Mouse (Mus musculus): Measurements from ENCODE around the gene Ifrd1. TPM values are rescaled to one million over a fixed set of nuclear protein-coding genes. Genes with fewer than 3 reads are reported as not detected.

Ifrd1 gene
- polyA plus RNA-seq, 1 experiment from 2014 or later, result 171 TPM

- Histone ChIP-seq H3K9ac (ENCODE audit: low read length) (no peak overlapping the region), H3K27ac (ENCODE audit: low read depth, low read length) (no peak overlapping the region), H3K4me2 (ENCODE audit: low read depth) (no peak overlapping the region), H3K9me3 (ENCODE audit: control insufficient read depth, low read length) (no peaks in the 10 kb centered on the region), H3K27me3 (ENCODE audit: control insufficient read depth, insufficient read depth, low read length) (no peaks in the 10 kb centered on the region), H3K36me3 (ENCODE audit: control insufficient read depth, insufficient read depth, low read length) (no peaks in the 10 kb centered on the region), H3K4me1 (ENCODE audit: control insufficient read depth, insufficient read depth, low read length) (peaks cover 14% of the 10 kb centered on the region), H3K4me3 (ENCODE audit: low read depth, low read length) (no peak overlapping the region)
- ATAC-seq (ENCODE audit: insufficient read depth, low FRiP score, low TSS enrichment) (no peak), DNase-seq (ENCODE audit: low spot score) (no peak)
- 94% methylated on average over 9 of the region's 9 CpGs for WGBS
Observed at GRCm38 (mm10) chr12:40224171-40224880, 24.0 kb downstream of the Ifrd1 start.

- Histone ChIP-seq H3K27me3 (ENCODE audit: control insufficient read depth, insufficient read depth, low read length) (no peaks in the 10 kb centered on the region), H3K9me3 (ENCODE audit: control insufficient read depth, low read length) (no peaks in the 10 kb centered on the region), H3K4me2 (ENCODE audit: low read depth) (peak overlapping the region; percentile 40), H3K27ac (ENCODE audit: low read depth, low read length) (no peak overlapping the region), H3K4me3 (ENCODE audit: low read depth, low read length) (peak overlapping the region; percentile 94), H3K4me1 (ENCODE audit: control insufficient read depth, insufficient read depth, low read length) (peaks cover 14% of the 10 kb centered on the region), H3K36me3 (ENCODE audit: control insufficient read depth, insufficient read depth, low read length) (no peaks in the 10 kb centered on the region), H3K9ac (ENCODE audit: low read length) (peak overlapping the region; percentile 20)
- 58% methylated on average over 10 of the region's 10 CpGs for WGBS
- DNase-seq (ENCODE audit: low spot score) (no peak), ATAC-seq (ENCODE audit: insufficient read depth, low FRiP score, low TSS enrichment) (no peak)
Observed at GRCm38 (mm10) chr12:40223676-40224075, 24.6 kb downstream of the Ifrd1 start.

- no peaks in the 10 kb centered on the region for H3K9me3 ChIP-seq (ENCODE audit: control insufficient read depth, low read length)
- H3K4me3 ChIP-seq (ENCODE audit: low read depth, low read length), result peak overlapping the region; percentile 94
- DNase-seq (ENCODE audit: low spot score) (peak; percentile 99), ATAC-seq (ENCODE audit: insufficient read depth, low FRiP score, low TSS enrichment) (peak; percentile 98)
- under 1% methylated on average over 45 of the region's 47 CpGs for WGBS
- H3K36me3 ChIP-seq (ENCODE audit: control insufficient read depth, insufficient read depth, low read length), result no peaks in the 10 kb centered on the region
- no peaks in the 10 kb centered on the region for H3K27me3 ChIP-seq (ENCODE audit: control insufficient read depth, insufficient read depth, low read length)
- H3K4me1 ChIP-seq (ENCODE audit: control insufficient read depth, insufficient read depth, low read length), result peaks cover 14% of the 10 kb centered on the region
- peak overlapping the region; percentile 87 for H3K27ac ChIP-seq (ENCODE audit: low read depth, low read length)
- H3K4me2 ChIP-seq (ENCODE audit: low read depth), result peak overlapping the region; percentile 58
- peak overlapping the region; percentile 89 for H3K9ac ChIP-seq (ENCODE audit: low read length)
Observed at GRCm38 (mm10) chr12:40223082-40223619, 25.2 kb downstream of the Ifrd1 start.

- WGBS, result under 1% methylated on average over 78 of the region's 81 CpGs
- H3K4me1 ChIP-seq (ENCODE audit: control insufficient read depth, insufficient read depth, low read length), result peaks cover 14% of the 10 kb centered on the region
- no peaks in the 10 kb centered on the region for H3K36me3 ChIP-seq (ENCODE audit: control insufficient read depth, insufficient read depth, low read length)
- DNase-seq (ENCODE audit: low spot score), result peak; percentile 95
- H3K27ac ChIP-seq (ENCODE audit: low read depth, low read length), result peak overlapping the region; percentile 87
- H3K9me3 ChIP-seq (ENCODE audit: control insufficient read depth, low read length), result no peaks in the 10 kb centered on the region
- H3K27me3 ChIP-seq (ENCODE audit: control insufficient read depth, insufficient read depth, low read length), result no peaks in the 10 kb centered on the region
- H3K4me3 ChIP-seq (ENCODE audit: low read depth, low read length), result peak overlapping the region; percentile 94
- H3K4me2 ChIP-seq (ENCODE audit: low read depth), result peak overlapping the region; percentile 58
- peak overlapping the region; percentile 89 for H3K9ac ChIP-seq (ENCODE audit: low read length)
- ATAC-seq (ENCODE audit: insufficient read depth, low FRiP score, low TSS enrichment), result peak; percentile 94
Observed at GRCm38 (mm10) chr12:40222251-40223081, 25.8 kb downstream of the Ifrd1 start.

GRCm38 (mm10) chr12:40221611-40222010 is 26.7 kb downstream of the Ifrd1 start:
- peak overlapping the region; percentile 87; the same call in 1 of the 2 replicates for H3K27ac ChIP-seq (ENCODE audit: low read depth, low read length)
- DNase-seq (ENCODE audit: low spot score), result no peak
- H3K4me1 ChIP-seq (ENCODE audit: control insufficient read depth, insufficient read depth, low read length), result peaks cover 14% of the 10 kb centered on the region
- H3K4me3 ChIP-seq (ENCODE audit: low read depth, low read length), result peak overlapping the region; percentile 94
- no peaks in the 10 kb centered on the region for H3K36me3 ChIP-seq (ENCODE audit: control insufficient read depth, insufficient read depth, low read length)
- 21% methylated on average over 5 of the region's 5 CpGs for WGBS
- no peaks in the 10 kb centered on the region for H3K27me3 ChIP-seq (ENCODE audit: control insufficient read depth, insufficient read depth, low read length)
- H3K9me3 ChIP-seq (ENCODE audit: control insufficient read depth, low read length), result no peaks in the 10 kb centered on the region
- no peak for ATAC-seq (ENCODE audit: insufficient read depth, low FRiP score, low TSS enrichment)
- H3K4me2 ChIP-seq (ENCODE audit: low read depth), result peak overlapping the region; percentile 48
- peak overlapping the region; percentile 89 for H3K9ac ChIP-seq (ENCODE audit: low read length)

- Histone ChIP-seq H3K9me3 (ENCODE audit: control insufficient read depth, low read length) (no peaks in the 10 kb centered on the region), H3K27ac (ENCODE audit: low read depth, low read length) (no peak overlapping the region), H3K9ac (ENCODE audit: low read length) (no peak overlapping the region), H3K4me2 (ENCODE audit: low read depth) (peak overlapping the region; percentile 48), H3K4me1 (ENCODE audit: control insufficient read depth, insufficient read depth, low read length) (peaks cover 14% of the 10 kb centered on the region), H3K4me3 (ENCODE audit: low read depth, low read length) (peak overlapping the region; percentile 94), H3K27me3 (ENCODE audit: control insufficient read depth, insufficient read depth, low read length) (no peaks in the 10 kb centered on the region), H3K36me3 (ENCODE audit: control insufficient read depth, insufficient read depth, low read length) (peaks cover 2% of the 10 kb centered on the region; the same call in 1 of the 2 replicates)
- DNase-seq (ENCODE audit: low spot score), result no peak
- WGBS, result 41% methylated on average over 3 of the region's 3 CpGs
- no peak for ATAC-seq (ENCODE audit: insufficient read depth, low FRiP score, low TSS enrichment)
Observed at GRCm38 (mm10) chr12:40220896-40221295, 27.4 kb downstream of the Ifrd1 start.

GRCm38 (mm10) chr12:40220001-40220570 is 28.2 kb downstream of the Ifrd1 start:
- no peak overlapping the region for H3K9ac ChIP-seq (ENCODE audit: low read length)
- H3K4me3 ChIP-seq (ENCODE audit: low read depth, low read length), result peak overlapping the region; percentile 18
- peak overlapping the region; percentile 48 for H3K4me2 ChIP-seq (ENCODE audit: low read depth)
- ATAC-seq (ENCODE audit: insufficient read depth, low FRiP score, low TSS enrichment), result no peak
- H3K27me3 ChIP-seq (ENCODE audit: control insufficient read depth, insufficient read depth, low read length), result no peaks in the 10 kb centered on the region
- H3K4me1 ChIP-seq (ENCODE audit: control insufficient read depth, insufficient read depth, low read length), result peaks cover 20% of the 10 kb centered on the region
- H3K9me3 ChIP-seq (ENCODE audit: control insufficient read depth, low read length), result no peaks in the 10 kb centered on the region
- H3K27ac ChIP-seq (ENCODE audit: low read depth, low read length), result no peak overlapping the region
- peaks cover 2% of the 10 kb centered on the region; the same call in 1 of the 2 replicates for H3K36me3 ChIP-seq (ENCODE audit: control insufficient read depth, insufficient read depth, low read length)
- no peak for DNase-seq (ENCODE audit: low spot score)
- 64% methylated on average over 3 of the region's 3 CpGs for WGBS

- H3K4me2 ChIP-seq (ENCODE audit: low read depth), result no peak overlapping the region
- no peaks in the 10 kb centered on the region for H3K27me3 ChIP-seq (ENCODE audit: control insufficient read depth, insufficient read depth, low read length)
- H3K9me3 ChIP-seq (ENCODE audit: control insufficient read depth, low read length), result no peaks in the 10 kb centered on the region
- no peak overlapping the region for H3K9ac ChIP-seq (ENCODE audit: low read length)
- no peak overlapping the region for H3K4me3 ChIP-seq (ENCODE audit: low read depth, low read length)
- DNase-seq (ENCODE audit: low spot score) (no peak), ATAC-seq (ENCODE audit: insufficient read depth, low FRiP score, low TSS enrichment) (no peak)
- H3K27ac ChIP-seq (ENCODE audit: low read depth, low read length), result no peak overlapping the region
- WGBS, result 79% methylated on average over 2 of the region's 2 CpGs
- peaks cover 9% of the 10 kb centered on the region; the same call in 1 of the 2 replicates for H3K36me3 ChIP-seq (ENCODE audit: control insufficient read depth, insufficient read depth, low read length)
- H3K4me1 ChIP-seq (ENCODE audit: control insufficient read depth, insufficient read depth, low read length), result peaks cover 16% of the 10 kb centered on the region
Observed at GRCm38 (mm10) chr12:40218430-40218945, 29.8 kb downstream of the Ifrd1 start.
